19 mouse cellular contexts compared by ENCODE assay signal in genomic region chr10:24863146-24863545, GRCm38 (mm10).
"Had no signal": no experiment of that assay in that cellular context is flagged by ENCODE, and none has a peak within 500 bp of the region (broad histone marks: within the 10 kb centered on the region; RNA-seq: fewer than 3 reads in every experiment).

No protein-coding gene starts in this region.

- H3K27me3 ChIP-seq: megakaryocyte, embryonic 14.5 days; midbrain, embryonic 12.5 days; neural tube, embryonic 13.5 days; neural tube, embryonic 15.5 days had no signal

- H3K9ac ChIP-seq: lung, embryonic 14.5 days; midbrain, embryonic 12.5 days; neural tube, embryonic 13.5 days; neural tube, embryonic 15.5 days had no signal

- H3K4me1 ChIP-seq: megakaryocyte, embryonic 14.5 days; midbrain, embryonic 12.5 days; neural tube, embryonic 13.5 days; neural tube, embryonic 15.5 days had no signal

- ATAC-seq: midbrain, embryonic 16.5 days had no signal

- H3K36me3 ChIP-seq: midbrain, embryonic 12.5 days; neural tube, embryonic 13.5 days; neural tube, embryonic 15.5 days had no signal

- H3K27ac ChIP-seq: midbrain, embryonic 12.5 days; neural tube, embryonic 13.5 days; neural tube, embryonic 15.5 days had no signal

- H3K9me3 ChIP-seq: megakaryocyte, embryonic 14.5 days; midbrain, embryonic 12.5 days; neural tube, embryonic 13.5 days; neural tube, embryonic 15.5 days had no signal

- DNase-seq: lung, adult 18-20 months; lung, embryonic 14.5 days; lung, postnatal 10 days; lung, postnatal 4 days; midbrain, embryonic 14.5 days; retina, postnatal 1 day; right cerebral cortex, adult 18-20 months; right cerebral cortex, postnatal 25 days; right cerebral cortex, postnatal 4 days; spleen, adult 18-20 months; thymus, adult 18-20 months; thymus, postnatal 14 days; thymus, postnatal 36 days had no signal

- H3K4me3 ChIP-seq: megakaryocyte, embryonic 14.5 days; midbrain, embryonic 12.5 days; myocyte; neural tube, embryonic 13.5 days; neural tube, embryonic 15.5 days had no signal
